Mouse (Mus musculus) heart, embryonic 16.5 days (tissue): ENCODE results near the gene Pola2. TPM values are rescaled to one million over a fixed set of nuclear protein-coding genes. Genes with fewer than 3 reads are reported as not detected.

Experiments used
- ATAC-seq: fragments of 200-750 bp; cut with Nextera tagmentation; replicated peaks from 2 replicates; pipeline ENCODE4 v1.8.0; 2017; ENCODE audit warnings: moderate number of reproducible peaks; ENCODE audit not compliant: insufficient read depth, low FRiP score; ENCODE audit errors: extremely low read depth
- H3K27ac ChIP-seq: fragments of 300-500 bp; sonication (generic); 2 replicates; pipeline ENCODE4 v1.5.1; 2014; ENCODE audit warnings: mild to moderate bottlenecking, low read length, control low read depth, moderate library complexity
- H3K27me3 ChIP-seq: fragments of 300-500 bp; sonication (generic); 2 replicates; pipeline ENCODE4 v1.6.1; 2014; ENCODE audit warnings: low read length, mixed read lengths; ENCODE audit not compliant: control insufficient read depth, insufficient read depth
- H3K36me3 ChIP-seq: fragments of 300-500 bp; sonication (generic); 2 replicates; pipeline ENCODE4 v1.6.1; 2014; ENCODE audit not compliant: control insufficient read depth, insufficient read depth
- H3K4me1 ChIP-seq: fragments of 300-500 bp; sonication (generic); 2 replicates; pipeline ENCODE4 v1.6.1; 2014; ENCODE audit warnings: low read length, mixed read lengths; ENCODE audit not compliant: control insufficient read depth, insufficient read depth
- H3K4me2 ChIP-seq: fragments of 300-500 bp; sonication (generic); 2 replicates; pipeline ENCODE4 v1.6.1; 2014; ENCODE audit warnings: low read depth, mild to moderate bottlenecking, control low read depth, low read length
- H3K4me3 ChIP-seq: fragments of 300-500 bp; sonication (generic); 2 replicates; pipeline ENCODE4 v1.5.1; 2014; ENCODE audit warnings: mild to moderate bottlenecking, control low read depth, low read length
- H3K9ac ChIP-seq: fragments of 300-500 bp; sonication (generic); 2 replicates; pipeline ENCODE4 v1.6.1; 2014; ENCODE audit warnings: low read length, control low read depth
- H3K9me3 ChIP-seq: fragments of 300-500 bp; sonication (generic); replicated peaks from 2 replicates; pipeline ENCODE4 v1.6.1; 2016; ENCODE audit warnings: low read length; ENCODE audit not compliant: control insufficient read depth
- WGBS: fragments of 180-500 bp; shearing (Covaris S2); extraction: QIAGEN DNeasy Blood & Tissue Kit; methylation state at CpG from one replicate; pipeline ENCODE4 v1.1.7; 2014; 5-methylcytosine and 5-hydroxymethylcytosine counted together
- polyA plus RNA-seq: library from polyadenylated mRNA; unstranded; fragments of >200 nt; fragmentation: Nextera tagmentation; extraction: Ambion mirVana; gene quantifications from 2 replicates; pipeline ENCODE4 v1.2.1, GENCODE M21; 2015

Pola2 gene
- polyA plus RNA-seq, 1 experiment from 2014 or later: 55.2 TPM

GRCm38 (mm10) chr19:5891521-5892258 lies 72.3 kb downstream of the Pola2 start:
- H3K9me3 ChIP-seq: no peaks in the 10 kb centered on the region
- ATAC-seq: no peak
- 90% methylated on average over 12 of the region's 12 CpGs for WGBS
- no peak overlapping the region for H3K4me2 ChIP-seq
- H3K4me1 ChIP-seq: peaks cover 7% of the 10 kb centered on the region
- H3K9ac ChIP-seq: no peak overlapping the region
- H3K36me3 ChIP-seq: peaks cover 6% of the 10 kb centered on the region; the same call in 1 of the 2 replicates
- H3K27me3 ChIP-seq: no peaks in the 10 kb centered on the region
- H3K27ac ChIP-seq: 0 out of 2 replicates have a peak overlapping the region, but pooled peaks have one; percentile 42
- H3K4me3 ChIP-seq: no peak overlapping the region

Other genes starting within 250 kb of the Pola2 start
- gene Ehbp1l1, start 237.9 kb downstream of the Pola2 start, polyA plus RNA-seq: 92.3 and 97.5 TPM in 2 replicates
- gene Fam89b, start 234.5 kb downstream of the Pola2 start, polyA plus RNA-seq: 68.6 and 72.3 TPM in 2 replicates
- gene Ltbp3, start 223.3 kb downstream of the Pola2 start, polyA plus RNA-seq: 27.3 and 31.5 TPM in 2 replicates
- gene Scyl1, start 192.8 kb downstream of the Pola2 start, polyA plus RNA-seq: 62.1 and 66.6 TPM in 2 replicates
- 33.6 and 34.8 TPM in 2 replicates for gene Frmd8, start 88.9 kb downstream of the Pola2 start, polyA plus RNA-seq
- 4.6 and 5.0 TPM in 2 replicates for gene Slc25a45, start 86.4 kb downstream of the Pola2 start, polyA plus RNA-seq
- gene Tigd3, start 70.1 kb downstream of the Pola2 start, polyA plus RNA-seq: 1.5 and 1.6 TPM in 2 replicates
- 97.5 and 103 TPM in 2 replicates for gene Dpf2, start 51.2 kb downstream of the Pola2 start, polyA plus RNA-seq
- 12.4 and 12.6 TPM in 2 replicates for gene Cdc42ep2, start 39.4 kb downstream of the Pola2 start, polyA plus RNA-seq
- 0.07 TPM in 1 of 2 replicates, not detected in the other for gene Slc22a20, start 21.9 kb upstream of the Pola2 start, polyA plus RNA-seq
- 9.5 and 10.0 TPM in 2 replicates for gene Capn1, start 51.7 kb upstream of the Pola2 start, polyA plus RNA-seq
- gene Syvn1, start 82.4 kb upstream of the Pola2 start, polyA plus RNA-seq: 15.8 and 18.6 TPM in 2 replicates
- gene Mrpl49, start 93.6 kb upstream of the Pola2 start, polyA plus RNA-seq: 60.4 and 67.4 TPM in 2 replicates
- 354 and 453 TPM in 2 replicates for gene Fau, start 93.6 kb upstream of the Pola2 start, polyA plus RNA-seq
- 21.8 and 24.7 TPM in 2 replicates for gene Znhit2, start 97.0 kb upstream of the Pola2 start, polyA plus RNA-seq
- gene Tm7sf2, start 104.2 kb upstream of the Pola2 start, polyA plus RNA-seq: 6.6 and 8.7 TPM in 2 replicates
- 49.0 and 50.7 TPM in 2 replicates for gene Vps51, start 113.0 kb upstream of the Pola2 start, polyA plus RNA-seq
- not detected in 2 replicates for gene Tmem262, start 115.8 kb upstream of the Pola2 start, polyA plus RNA-seq
- gene Gm28374, start 118.1 kb upstream of the Pola2 start, polyA plus RNA-seq: 0.56 and 1.3 TPM in 2 replicates
- 46.1 and 48.1 TPM in 2 replicates for gene Zfpl1, start 120.8 kb upstream of the Pola2 start, polyA plus RNA-seq
- 26.9 and 28.1 TPM in 2 replicates for gene Cdca5, start 120.8 kb upstream of the Pola2 start, polyA plus RNA-seq
- gene AC131692.1, start 130.2 kb upstream of the Pola2 start, polyA plus RNA-seq: 0.30 and 0.49 TPM in 2 replicates
- 0.27 and 3.9 TPM in 2 replicates for gene Naaladl1, start 141.6 kb upstream of the Pola2 start, polyA plus RNA-seq
- 32.3 and 33.9 TPM in 2 replicates for gene Sac3d1, start 154.4 kb upstream of the Pola2 start, polyA plus RNA-seq
- 20.5 and 25.1 TPM in 2 replicates for gene Snx15, start 164.1 kb upstream of the Pola2 start, polyA plus RNA-seq
- 0.11 TPM in 1 of 2 replicates, not detected in the other for gene Batf2, start 176.8 kb upstream of the Pola2 start, polyA plus RNA-seq
- gene Arl2, start 177.3 kb upstream of the Pola2 start, polyA plus RNA-seq: 77.2 and 84.5 TPM in 2 replicates
- not detected in 2 replicates for gene Majin, start 220.2 kb upstream of the Pola2 start, polyA plus RNA-seq